Comparison of ENCODE assay signal across 11 mouse cellular contexts in genomic region chrX:10450143-10451060, GRCm38 (mm10). TPM values are rescaled to one million over a fixed set of nuclear protein-coding genes. Genes with fewer than 3 reads are reported as not detected.
DNase-seq lines count a peak whose midpoint lies in the region; ATAC-seq lines count a peak whose summit lies in the region.
"Had no signal": no experiment of that assay in that cellular context is flagged by ENCODE, and none has a peak within 500 bp of the region (broad histone marks: within the 10 kb centered on the region; RNA-seq: fewer than 3 reads in every experiment).

No protein-coding gene starts in this region.

- intact Hi-C loops in left cerebral cortex, postnatal 25 days (cut with DNase I), result no loop called here

- DNase-seq in heart, adult 18-20 months, result peak; percentile 1 to 8
- DNase-seq in heart, adult 9 months (ENCODE audit: low spot score in 2 of 2), result no peak
- DNase-seq in cerebellum, adult 11 months, result peak; percentile 48
- peak; percentile 55 to 68 for DNase-seq in cerebellum, postnatal 14 days
- DNase-seq in left cerebral cortex, postnatal 25 days (ENCODE audit: low spot score in 2 of 2), result peak; percentile 21 to 83
- no peak for DNase-seq in adrenal gland, postnatal 14 days
- DNase-seq: heart, postnatal 36 days; thymus, adult 2 months had no signal

- no peak for ATAC-seq in erythroblast, adult 5-6 weeks (replicated peaks; ENCODE audit: low FRiP score, poor library complexity, severe bottlenecking)
- ATAC-seq: midbrain, embryonic 13.5 days had no signal

RNA-seq across cellular contexts. Expression of gene Tspan7, which starts 34.6 kb away (rescaled TPM):
- total RNA-seq in heart, adult 18-20 months (2021), result 100 to 1,000 TPM; 126 to 137 TPM
- 1,000 to 10,000 TPM; 1,390 to 1,508 TPM for total RNA-seq in left cerebral cortex, postnatal 25 days (2021)
- total RNA-seq in erythroblast, adult 5-6 weeks (2015; ENCODE audit: low replicate concordance), result 0.19 and 2.7 TPM in 2 replicates
- total RNA-seq in erythroblast, adult 5-6 weeks (2017; ENCODE audit: low replicate concordance), result not detected in 2 replicates
- 84.3 and 88.3 TPM in 2 replicates for total RNA-seq in adrenal gland, postnatal 14 days (2021)
- total RNA-seq: MEL had no signal

Comparison
In these comparisons a context has a peak if more than half of its experiments do, and no peak if none do; other contexts are left out.
1. DNase-seq: peak in heart, adult 18-20 months (2 of 2), cerebellum, adult 11 months (single experiment), cerebellum, postnatal 14 days (2 of 2) and left cerebral cortex, postnatal 25 days (2 of 2); none in heart, adult 9 months (0 of 2) and adrenal gland, postnatal 14 days (single experiment).
2. RNA of gene Tspan7, which starts 34.6 kb away (total RNA-seq): 1,390 to 1,508 TPM in left cerebral cortex, postnatal 25 days, 126 to 137 TPM in heart, adult 18-20 months and 84.3 to 88.3 TPM in adrenal gland, postnatal 14 days; 0.19 to 2.7 TPM in erythroblast, adult 5-6 weeks; every median in the first group is over 10 times any median in the second.